Mouse (Mus musculus) cerebellum, adult 2 months (tissue): ENCODE results near the gene Selenoo.

Experiments
- CTCF ChIP-seq: fragments of 200-500 bp; IDR thresholded peaks from 2 replicates; pipeline ENCODE4 v1.5.1; 2011; ENCODE audit warnings: low read depth, mild to moderate bottlenecking, control low read depth, low read length, moderate library complexity, borderline replicate concordance; ENCODE audit not compliant: insufficient read depth
- POLR2A ChIP-seq: fragments of 200-500 bp; IDR thresholded peaks from 2 replicates; pipeline ENCODE4 v1.6.1; 2011; ENCODE audit warnings: low read length, control low read depth, borderline replicate concordance; ENCODE audit not compliant: insufficient read depth

DNA sequence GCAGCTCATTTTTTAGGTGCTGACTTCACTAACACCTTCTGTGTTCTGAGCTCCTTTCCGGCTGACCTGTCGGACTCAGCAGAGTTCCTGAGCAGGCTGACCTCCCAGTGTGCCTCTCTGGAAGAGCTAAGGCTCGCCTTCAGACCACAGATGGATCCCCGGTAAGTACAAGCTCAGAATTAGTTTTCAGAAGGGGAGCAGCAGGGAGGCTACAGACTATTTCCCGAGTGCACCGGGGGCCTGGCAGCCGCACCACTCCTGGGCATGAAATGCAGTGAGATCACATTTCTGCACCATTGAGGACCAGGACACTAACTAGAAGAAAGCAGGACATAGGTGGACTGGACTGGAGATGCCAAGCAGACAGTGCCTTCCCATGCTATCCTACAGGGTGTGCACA lies 9.7 kb downstream of the Selenoo start:
- TF ChIP-seq CTCF (no peak), POLR2A (no peak; the same call in 1 of the 2 replicates)
